Mouse (Mus musculus) cerebellum, adult 11-12 months (tissue): ENCODE results near the gene Aebp2.

ENCODE experiments used
- DNase-seq: peaks from one replicate; pipeline ENCODE4 v3.0.0; 2022

Gene Aebp2

GRCm38 (mm10) chr6:140608666-140609065 lies 13.8 kb upstream of the Aebp2 start:
- DNase-seq: no peak

- no peak for DNase-seq
Measured at GRCm38 (mm10) chr6:140609533-140609932, 12.9 kb upstream of the Aebp2 start.

DNA sequence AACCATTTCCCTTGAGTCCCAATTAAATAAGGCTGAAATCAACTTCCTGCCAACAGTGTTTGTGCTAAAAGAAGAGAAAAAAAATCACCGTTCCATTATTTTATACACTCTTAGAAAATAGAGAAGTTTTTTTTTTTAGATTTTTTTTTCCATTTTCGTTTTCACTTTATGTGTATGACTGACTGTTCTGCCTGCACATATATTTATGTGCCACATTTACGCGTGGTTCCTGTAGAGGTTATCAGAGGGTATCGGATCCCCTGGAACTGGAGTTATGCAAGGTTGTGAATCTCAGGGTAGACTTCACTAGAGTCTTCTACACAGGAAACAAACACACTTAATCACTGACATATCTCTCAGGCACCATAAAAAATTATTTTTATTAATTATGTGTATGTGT lies 12.3 kb upstream of the Aebp2 start:
- no peak for DNase-seq

DNA sequence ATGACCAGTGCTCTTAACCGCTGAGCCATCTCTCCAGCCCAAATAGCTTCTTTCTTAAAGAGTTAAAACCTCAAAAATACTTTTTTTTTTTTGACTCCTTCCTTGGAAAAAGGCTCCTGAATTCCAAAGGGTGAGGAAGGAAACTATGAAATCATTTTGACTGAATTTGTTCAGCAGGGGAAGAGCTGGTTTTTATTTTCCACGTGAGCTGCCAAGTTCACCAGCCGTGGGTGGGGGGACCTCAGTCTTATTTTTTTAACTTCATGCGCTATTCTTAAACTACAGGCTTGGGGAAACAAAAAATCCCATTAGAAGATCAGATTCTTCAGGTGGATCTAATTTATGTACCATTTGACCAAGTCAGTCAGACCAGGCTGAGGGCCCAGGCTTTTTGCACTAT lies 11.2 kb upstream of the Aebp2 start:
- no peak for DNase-seq

GRCm38 (mm10) chr6:140611893-140612473 lies 10.5 kb upstream of the Aebp2 start:
- no peak for DNase-seq

- DNase-seq: no peak
Measured at GRCm38 (mm10) chr6:140613822-140614221, 8.6 kb upstream of the Aebp2 start.

- no peak for DNase-seq
Measured at GRCm38 (mm10) chr6:140614711-140615110, 7.8 kb upstream of the Aebp2 start.

- no peak for DNase-seq
Measured at GRCm38 (mm10) chr6:140620531-140621349, 1.7 kb upstream of the Aebp2 start.

DNA sequence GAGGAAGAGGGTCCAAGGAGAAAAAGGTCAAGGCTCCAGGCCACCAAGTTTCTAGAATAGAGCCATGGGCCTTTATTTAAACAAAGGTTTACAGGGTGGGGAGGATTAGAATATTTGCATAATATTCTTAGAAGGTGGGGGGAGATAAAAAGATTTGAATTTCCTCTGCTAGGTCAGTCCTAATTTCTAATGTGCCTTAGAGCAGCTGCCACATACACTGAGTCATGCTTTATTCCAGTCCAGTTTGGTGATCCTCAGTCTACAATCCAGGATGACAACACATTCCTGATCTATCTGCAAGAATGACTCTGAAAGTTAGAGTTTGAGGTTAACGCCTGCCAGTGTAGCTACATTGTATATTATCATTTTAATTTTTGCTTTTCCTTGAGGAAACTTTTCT lies 841 bp upstream of the Aebp2 start:
- no peak for DNase-seq

GRCm38 (mm10) chr6:140623226-140624095 lies 998 bp downstream of the Aebp2 start:
- DNase-seq: peak; percentile 95

GRCm38 (mm10) chr6:140624096-140625051 lies 1.9 kb downstream of the Aebp2 start:
- DNase-seq: peak; percentile 70

DNA sequence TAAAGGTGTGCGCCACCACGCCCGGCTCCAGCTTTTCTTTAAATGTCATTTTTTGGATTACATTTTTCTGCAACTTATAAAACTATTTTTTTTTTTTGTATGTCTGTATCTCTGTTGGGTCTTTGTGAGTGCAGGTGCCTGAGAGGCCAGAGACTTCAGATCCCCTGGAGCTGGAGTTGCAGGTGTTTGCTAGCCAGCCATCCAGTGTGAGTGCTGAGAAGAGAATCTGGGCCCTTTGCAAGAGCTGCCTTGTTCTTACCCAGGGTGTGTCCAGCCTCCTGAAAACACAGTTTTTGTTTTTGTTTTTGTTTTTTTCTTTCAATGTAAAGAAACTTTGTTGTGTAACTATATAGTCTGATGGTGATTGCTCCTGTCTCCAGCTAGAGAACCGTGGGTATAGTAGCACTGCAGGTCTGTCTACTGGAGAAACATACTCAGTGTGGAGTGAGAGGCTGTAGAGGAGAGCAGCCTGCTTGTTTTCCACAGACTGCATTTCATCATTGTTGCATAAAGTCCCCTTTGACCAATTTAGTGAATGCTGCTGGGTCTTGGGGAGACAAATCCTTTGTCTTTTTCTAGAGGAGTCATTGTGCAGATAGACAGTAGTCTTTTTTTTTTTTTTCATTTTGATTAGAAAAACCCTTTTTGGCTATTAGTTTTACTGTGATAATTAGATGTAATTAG lies 6.9 kb downstream of the Aebp2 start:
- DNase-seq: no peak

DNA sequence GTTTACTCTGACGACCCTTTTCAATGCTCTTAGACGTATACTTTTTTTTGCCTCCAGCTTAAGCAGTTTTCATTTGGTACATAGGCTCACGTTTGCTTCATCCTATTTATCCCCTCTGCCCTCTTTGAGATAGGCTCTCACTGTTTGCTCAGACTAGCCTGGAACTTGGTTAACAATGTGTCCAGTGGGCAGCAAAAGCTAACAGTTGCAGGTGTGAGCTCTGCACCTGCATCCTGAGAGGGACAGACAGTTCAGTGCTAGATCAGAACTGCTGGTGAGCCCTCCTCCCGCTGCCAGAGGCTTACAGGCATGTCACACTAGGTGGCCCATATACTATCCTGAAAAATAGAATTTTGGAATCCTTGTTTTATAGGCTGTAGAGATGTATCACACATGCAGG lies 7.8 kb downstream of the Aebp2 start:
- DNase-seq: no peak

DNA sequence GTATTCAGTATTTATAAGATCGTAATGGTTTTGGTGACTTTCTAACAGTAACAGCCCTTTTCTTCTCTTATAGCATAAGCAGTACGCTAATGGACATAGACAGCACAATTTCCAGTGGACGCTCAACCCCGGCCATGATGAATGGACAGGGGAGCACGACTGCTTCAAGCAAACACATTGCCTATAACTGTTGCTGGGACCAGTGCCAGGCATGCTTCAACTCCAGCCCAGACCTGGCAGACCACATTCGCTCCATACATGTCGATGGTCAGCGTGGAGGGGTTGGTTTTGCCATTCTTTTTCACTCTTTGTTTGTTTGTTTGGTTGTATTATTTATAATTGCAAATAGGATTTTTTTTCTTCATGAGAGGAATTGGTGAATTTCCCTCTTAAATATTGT lies 11.2 kb downstream of the Aebp2 start:
- DNase-seq: peak; percentile 42

DNA sequence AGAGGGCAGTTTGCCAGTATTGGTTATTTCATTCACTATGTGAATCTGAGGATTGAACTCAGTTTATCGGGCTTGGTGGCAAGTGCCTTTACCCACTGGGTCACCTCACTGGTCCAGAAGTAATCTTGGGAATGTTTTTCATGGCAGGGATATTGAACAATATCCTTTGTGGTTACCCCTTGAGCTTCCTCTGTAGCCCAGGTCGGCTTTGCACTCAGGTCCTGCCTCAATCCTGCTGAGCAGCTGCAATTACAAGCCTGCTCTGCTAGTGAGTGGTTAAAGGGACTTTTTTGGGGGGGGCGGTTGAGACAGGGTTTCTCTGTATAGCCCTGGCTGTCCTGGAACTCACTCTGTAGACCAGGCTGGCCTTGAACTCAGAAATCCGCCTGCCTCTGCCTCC lies 13.8 kb downstream of the Aebp2 start:
- no peak for DNase-seq

GRCm38 (mm10) chr6:140642010-140642409 lies 19.5 kb downstream of the Aebp2 start:
- no peak for DNase-seq

DNA sequence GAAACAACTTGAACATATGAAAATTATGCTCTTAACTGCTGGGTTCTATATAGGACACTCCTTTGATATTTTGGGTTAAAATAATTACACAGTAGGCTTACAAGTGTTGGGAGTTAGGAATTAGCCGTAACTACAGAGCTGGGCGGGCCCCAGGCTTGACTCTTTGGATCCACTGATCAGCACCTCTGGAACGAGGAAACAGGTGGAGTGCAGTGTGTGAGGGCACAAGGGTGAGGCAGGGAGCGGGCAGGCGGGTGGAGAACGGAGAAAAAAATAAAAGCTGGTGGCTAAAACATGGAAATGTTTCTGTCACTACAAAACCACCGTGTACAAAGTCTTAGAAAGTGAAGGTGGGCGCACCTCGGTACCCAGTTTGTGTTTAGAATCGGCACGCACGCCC lies 20.2 kb downstream of the Aebp2 start:
- DNase-seq: no peak

GRCm38 (mm10) chr6:140645931-140646330 lies 23.5 kb downstream of the Aebp2 start:
- no peak for DNase-seq

DNA sequence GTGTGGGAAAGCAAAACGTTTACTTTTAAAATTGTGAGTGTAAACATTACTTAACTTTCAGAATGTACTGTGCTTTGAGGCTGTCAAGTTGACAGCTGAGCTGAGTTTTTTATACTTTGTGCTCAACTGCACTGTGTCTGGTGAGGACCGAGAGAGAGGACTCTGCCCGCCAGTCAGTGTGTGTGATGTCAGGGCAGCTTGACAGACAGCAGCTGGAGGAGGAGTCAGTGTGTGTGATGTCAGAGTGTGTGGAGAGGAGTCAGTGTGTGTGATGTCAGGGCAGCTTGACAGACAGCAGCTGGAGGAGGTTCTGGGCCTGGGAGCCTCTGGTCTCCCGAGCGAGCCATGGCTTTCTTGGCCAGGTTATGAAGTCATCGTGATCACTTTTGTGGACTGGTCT lies 24.4 kb downstream of the Aebp2 start:
- DNase-seq: no peak

GRCm38 (mm10) chr6:140649812-140650211 lies 27.3 kb downstream of the Aebp2 start:
- no peak for DNase-seq

- DNase-seq: no peak
Measured at GRCm38 (mm10) chr6:140651923-140652322, 29.5 kb downstream of the Aebp2 start.

GRCm38 (mm10) chr6:140655451-140655850 lies 33.0 kb downstream of the Aebp2 start:
- no peak for DNase-seq
